ENCODE assay signal across 23 mouse cellular contexts in genomic region chr5:66904835-66905234, GRCm38 (mm10).
DNase-seq lines count a peak whose midpoint lies in the region; ATAC-seq and TF ChIP-seq lines count a peak whose summit lies in the region.
"Had no signal": no experiment of that assay in that cellular context is flagged by ENCODE, and none has a peak within 500 bp of the region (broad histone marks: within the 10 kb centered on the region; RNA-seq: fewer than 3 reads in every experiment).

No protein-coding gene starts in this region.

- H3K27me3 ChIP-seq in heart, postnatal 0 days (ENCODE audit: control insufficient read depth, insufficient read depth, low read length): no peaks in the 10 kb centered on the region
- no peaks in the 10 kb centered on the region for H3K27me3 ChIP-seq in heart, adult 2 months (ENCODE audit: control insufficient read depth, insufficient read depth, low read length)
- no peaks in the 10 kb centered on the region for H3K27me3 ChIP-seq in lung, embryonic 14.5 days (ENCODE audit: insufficient read depth, low read length)
- H3K27me3 ChIP-seq in neural tube, embryonic 14.5 days (ENCODE audit: control insufficient read depth, insufficient read depth, low read length): no peaks in the 10 kb centered on the region
- H3K27me3 ChIP-seq: CH12.LX; embryonic facial prominence, embryonic 12.5 days; forebrain, embryonic 12.5 days; Patski had no signal

- TF ChIP-seq POLR2A in heart, adult 2 months (IDR thresholded peaks at IDR 0.05; ENCODE audit: insufficient read depth, low read depth, low read length): no peak

- H3K9me3 ChIP-seq in heart, postnatal 0 days (replicated peaks; ENCODE audit: control insufficient read depth, low read length): no peaks in the 10 kb centered on the region
- H3K9me3 ChIP-seq in lung, embryonic 14.5 days (ENCODE audit: low read depth, low read length): no peaks in the 10 kb centered on the region
- H3K9me3 ChIP-seq in neural tube, embryonic 14.5 days (ENCODE audit: control insufficient read depth, low read length): no peaks in the 10 kb centered on the region
- H3K9me3 ChIP-seq: embryonic facial prominence, embryonic 12.5 days; forebrain, embryonic 12.5 days; heart, embryonic 12.5 days; hindbrain, embryonic 10.5 days had no signal

- no peak overlapping the region for H3K4me3 ChIP-seq in heart, postnatal 0 days (ENCODE audit: low read depth, low read length)
- no peak overlapping the region for H3K4me3 ChIP-seq in heart, adult 2 months
- H3K4me3 ChIP-seq in lung, embryonic 14.5 days (ENCODE audit: low read depth, low read length): no peak overlapping the region
- no peak overlapping the region for H3K4me3 ChIP-seq in neural tube, embryonic 14.5 days (ENCODE audit: low read depth, low read length)
- H3K4me3 ChIP-seq: embryonic facial prominence, embryonic 12.5 days; forebrain, embryonic 12.5 days; heart, embryonic 12.5 days; hindbrain, embryonic 10.5 days had no signal

- H3K4me2 ChIP-seq in heart, postnatal 0 days (ENCODE audit: low read depth, low read length): no peak overlapping the region
- H3K4me2 ChIP-seq in lung, embryonic 14.5 days: no peak overlapping the region
- no peak overlapping the region for H3K4me2 ChIP-seq in neural tube, embryonic 14.5 days (ENCODE audit: low read depth, low read length)
- H3K4me2 ChIP-seq: embryonic facial prominence, embryonic 12.5 days; forebrain, embryonic 12.5 days; heart, embryonic 12.5 days; hindbrain, embryonic 14.5 days had no signal

- TF ChIP-seq EP300 in heart, postnatal 0 days (IDR thresholded peaks at IDR 0.05; ENCODE audit: low read depth): no peak
- no peak for TF ChIP-seq EP300 in heart, adult 2 months (IDR thresholded peaks at IDR 0.05; ENCODE audit: insufficient read depth, low read depth, low read length)

- WGBS in heart, postnatal 0 days: 52% methylated on average over 6 of the region's 6 CpGs
- 50% methylated on average over 6 of the region's 6 CpGs for WGBS in heart, adult 2 months
- 41% methylated on average over 6 of the region's 6 CpGs for WGBS in lung, embryonic 14.5 days
- 54% methylated on average over 6 of the region's 6 CpGs for WGBS in neural tube, embryonic 14.5 days

- intact Hi-C loops in heart, adult 2 months (cut with DNase I): loop anchor here (5.0 kb wide), 1 partner anchor 32 kb away; no protein-coding TSS in a partner anchor

- no peak for TF ChIP-seq CTCF in heart, postnatal 0 days (IDR thresholded peaks at IDR 0.05; ENCODE audit: low read depth)
- TF ChIP-seq CTCF in heart, adult 2 months (IDR thresholded peaks at IDR 0.05): no peak
- no peak for TF ChIP-seq CTCF in lung, embryonic 14.5 days (IDR thresholded peaks at IDR 0.05; ENCODE audit: low read depth)

- H3K9ac ChIP-seq in heart, postnatal 0 days (replicated peaks; ENCODE audit: low read depth, low read length): no peak overlapping the region
- H3K9ac ChIP-seq in heart, adult 2 months (ENCODE audit: low read depth, low read length): no peak overlapping the region
- H3K9ac ChIP-seq in lung, embryonic 14.5 days: no peak overlapping the region
- H3K9ac ChIP-seq in neural tube, embryonic 14.5 days (replicated peaks; ENCODE audit: low read depth, low read length): no peak overlapping the region
- H3K9ac ChIP-seq: embryonic facial prominence, embryonic 12.5 days; forebrain, embryonic 12.5 days; heart, embryonic 12.5 days; hindbrain, embryonic 14.5 days had no signal

- DNase-seq in heart, postnatal 0 days (ENCODE audit: low spot score): no peak
- no peak for DNase-seq in heart, adult 2 months
- DNase-seq in lung, embryonic 14.5 days: peak; percentile 86
- no peak for DNase-seq in lung, postnatal 36 days
- DNase-seq in neural tube, embryonic 10.5 days (ENCODE audit: extremely low spot score, low spot score): no peak
- no peak for DNase-seq in left cerebral cortex, adult 18-20 months (ENCODE audit: low spot score in 2 of 2)
- DNase-seq: adrenal gland, postnatal 14 days; cerebellum, adult 11-12 months; cerebellum, adult 9-10 months; cerebellum, postnatal 25 days; gastrocnemius, postnatal 10 days; heart, adult 18-20 months; heart, postnatal 14 days had no signal

- H3K4me1 ChIP-seq in heart, postnatal 0 days (ENCODE audit: control insufficient read depth, insufficient read depth): peaks cover 4% of the 10 kb centered on the region; the same call in 1 of the 2 replicates
- peaks cover 5% of the 10 kb centered on the region for H3K4me1 ChIP-seq in heart, adult 2 months (ENCODE audit: control insufficient read depth, insufficient read depth, low read length)
- peaks cover 9% of the 10 kb centered on the region for H3K4me1 ChIP-seq in lung, embryonic 14.5 days (ENCODE audit: insufficient read depth)
- 0 out of 2 replicates have a peak, but pooled peaks cover 3% of the 10 kb centered on the region for H3K4me1 ChIP-seq in neural tube, embryonic 14.5 days (ENCODE audit: control insufficient read depth, insufficient read depth, low read length)
- H3K4me1 ChIP-seq: embryonic facial prominence, embryonic 12.5 days; forebrain, embryonic 12.5 days; hindbrain, embryonic 10.5 days had no signal

- no peaks in the 10 kb centered on the region for H3K36me3 ChIP-seq in heart, postnatal 0 days (replicated peaks; ENCODE audit: control insufficient read depth, insufficient read depth, low read length)
- no peaks in the 10 kb centered on the region for H3K36me3 ChIP-seq in heart, adult 2 months (ENCODE audit: control insufficient read depth, insufficient read depth, low read length)
- H3K36me3 ChIP-seq in lung, embryonic 14.5 days (ENCODE audit: insufficient read depth): no peaks in the 10 kb centered on the region
- no peaks in the 10 kb centered on the region for H3K36me3 ChIP-seq in neural tube, embryonic 14.5 days (ENCODE audit: control insufficient read depth, insufficient read depth, low read length)
- H3K36me3 ChIP-seq: embryonic facial prominence, embryonic 12.5 days; forebrain, embryonic 12.5 days; heart, embryonic 12.5 days; hindbrain, embryonic 10.5 days had no signal

- no peak for ATAC-seq in heart, postnatal 0 days (ENCODE audit: insufficient read depth, low read depth)
- peak; percentile 57 for ATAC-seq in lung, embryonic 14.5 days (ENCODE audit: insufficient read depth)
- no peak for ATAC-seq in neural tube, embryonic 14.5 days (ENCODE audit: low read depth)
- ATAC-seq: activated CD4-positive, CD25-positive, alpha-beta regulatory T cell, adult 4 months; forebrain, embryonic 16.5 days; Patski had no signal

- H3K27ac ChIP-seq in heart, postnatal 0 days (ENCODE audit: low read depth): 0 out of 2 replicates have a peak overlapping the region, but pooled peaks have one; percentile 6
- no peak overlapping the region for H3K27ac ChIP-seq in heart, adult 2 months
- peak overlapping the region; percentile 76 for H3K27ac ChIP-seq in lung, embryonic 14.5 days (ENCODE audit: low read depth)
- H3K27ac ChIP-seq in neural tube, embryonic 14.5 days (ENCODE audit: low read depth, low read length): peak overlapping the region; percentile 22; the same call in 1 of the 2 replicates
- H3K27ac ChIP-seq: embryonic facial prominence, embryonic 12.5 days; forebrain, embryonic 12.5 days; hindbrain, embryonic 10.5 days; hindbrain, embryonic 14.5 days had no signal

- H3K79me2 ChIP-seq in heart, adult 2 months (replicated peaks; ENCODE audit: control insufficient read depth, insufficient read depth, low read length): no peaks in the 10 kb centered on the region
